Mouse (Mus musculus) granulocyte monocyte progenitor cell, adult 5-6 weeks (primary cell): ENCODE data around the gene Plpp7. TPM values are rescaled to one million over a fixed set of nuclear protein-coding genes. Genes with fewer than 3 reads are reported as not detected.

Experiments used
- ATAC-seq: replicated peaks from 2 replicates; pipeline ENCODE4 v1.8.0; 2016; ENCODE audit warnings: mild to moderate bottlenecking, moderate TSS enrichment, inconsistent platforms; ENCODE audit not compliant: poor library complexity, severe bottlenecking
- total RNA-seq, 2 experiments: library from RNA; stranded (forward) in 1 of 2; stranded (reverse) in 1 of 2; fragments of 200-712, 200-1000 nt in 1 of 2; fragments of >200 nt in 1 of 2; fragmentation: Nextera tagmentation in 1 of 2; gene quantifications; 2 replicates each; pipeline ENCODE4 v1.2.3; 2014 to 2017

The Plpp7 gene
- total RNA-seq, 2 experiments from 2014 or later, result 0.77 TPM; not detected in 1

DNA sequence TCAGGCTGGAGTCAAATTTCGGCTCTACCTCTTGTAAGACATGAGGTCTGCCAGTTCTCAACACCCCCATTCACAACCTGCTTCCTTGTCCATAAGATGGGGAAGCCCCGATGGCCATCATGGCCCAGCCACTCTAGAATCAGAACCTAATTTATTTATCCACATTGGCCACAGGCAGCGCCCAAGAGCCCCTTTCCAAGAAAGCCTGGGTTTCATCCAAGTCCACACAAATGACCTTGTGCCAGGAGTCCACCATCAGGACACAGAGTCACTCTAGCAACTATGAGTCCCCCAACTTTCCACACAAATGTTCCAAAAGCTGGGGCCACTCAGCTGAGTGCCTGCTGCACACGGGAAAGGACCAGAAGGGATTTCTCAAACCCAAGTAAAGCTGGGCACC, 29.3 kb upstream of the Plpp7 start:
- no peak for ATAC-seq

DNA sequence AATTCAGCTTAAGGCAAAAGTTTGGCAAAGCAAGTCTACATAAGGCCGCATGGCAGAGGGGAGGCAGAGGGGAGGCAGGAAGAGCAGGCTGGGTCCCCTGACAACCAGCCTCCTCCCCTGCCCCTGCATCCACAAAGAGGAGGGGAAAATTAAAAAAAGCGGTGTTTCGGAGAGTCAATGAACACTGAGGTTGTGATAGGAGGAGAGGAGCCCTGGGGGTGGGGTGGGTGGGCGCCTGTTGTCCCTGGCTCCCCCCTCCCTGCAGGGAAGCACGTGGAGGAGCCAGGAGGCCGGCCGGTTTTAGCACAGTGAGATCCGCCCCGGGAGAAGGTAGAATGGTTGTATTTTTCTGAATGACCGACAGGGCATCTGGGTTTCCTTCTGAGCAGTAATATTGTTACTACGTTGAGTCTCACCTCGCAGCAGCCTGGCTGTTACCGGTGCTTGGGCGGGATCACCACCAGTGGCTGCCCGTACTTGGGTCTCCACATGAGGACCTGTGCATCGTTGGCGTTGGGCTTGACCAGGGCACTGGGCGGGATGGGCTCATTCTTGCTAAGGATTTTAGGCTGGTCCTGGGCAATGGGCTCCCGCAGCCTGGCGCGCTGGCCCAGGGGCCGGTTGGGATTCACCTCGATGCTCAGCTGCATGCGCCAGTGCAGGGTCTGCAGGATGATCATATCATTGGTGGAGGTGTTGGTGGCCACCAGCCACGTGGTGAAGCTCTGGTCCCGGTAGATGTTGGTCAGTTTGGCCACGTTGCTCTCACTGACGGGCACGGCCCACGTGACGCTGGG, 26.3 kb upstream of the Plpp7 start:
- ATAC-seq, result no peak

DNA sequence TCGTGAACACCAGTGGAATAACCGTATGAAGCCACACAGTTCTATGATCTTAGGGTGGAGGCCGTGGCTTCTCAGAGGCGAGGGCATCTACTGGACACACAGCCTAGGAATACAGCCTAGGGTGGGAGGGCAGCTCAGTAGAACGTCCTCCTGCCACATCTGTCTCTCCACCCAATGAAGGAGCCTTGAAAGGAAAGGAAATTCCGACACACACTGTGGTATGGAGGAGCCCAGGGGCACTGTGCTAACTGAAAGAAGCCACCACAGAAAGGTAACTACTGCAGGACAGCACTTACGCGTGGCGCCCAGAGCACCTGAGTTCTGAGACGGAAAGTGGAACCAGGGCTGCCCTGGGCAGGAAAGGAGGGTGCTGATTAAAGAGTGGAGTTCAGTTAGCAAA, 24.6 kb upstream of the Plpp7 start:
- no peak for ATAC-seq

DNA sequence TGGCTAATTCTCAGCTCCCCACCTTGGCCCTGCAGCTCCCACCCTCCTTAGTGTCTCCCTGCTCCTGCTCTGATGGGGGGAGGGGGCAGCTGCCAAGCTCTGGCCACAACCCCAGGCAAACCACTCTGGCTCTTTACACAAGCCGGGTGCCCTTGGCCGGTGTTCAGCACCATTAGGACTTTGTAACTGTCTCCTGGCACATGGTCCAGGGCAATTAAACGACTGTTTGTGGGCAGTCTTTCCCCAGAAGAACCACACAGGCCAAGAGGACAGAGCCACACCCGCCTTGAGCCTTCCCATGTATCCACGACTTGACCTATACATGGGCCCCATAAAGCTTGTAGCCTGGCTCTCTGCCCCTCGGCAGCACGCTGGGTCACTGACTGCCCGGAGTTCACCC, 20.9 kb upstream of the Plpp7 start:
- ATAC-seq, result no peak

DNA sequence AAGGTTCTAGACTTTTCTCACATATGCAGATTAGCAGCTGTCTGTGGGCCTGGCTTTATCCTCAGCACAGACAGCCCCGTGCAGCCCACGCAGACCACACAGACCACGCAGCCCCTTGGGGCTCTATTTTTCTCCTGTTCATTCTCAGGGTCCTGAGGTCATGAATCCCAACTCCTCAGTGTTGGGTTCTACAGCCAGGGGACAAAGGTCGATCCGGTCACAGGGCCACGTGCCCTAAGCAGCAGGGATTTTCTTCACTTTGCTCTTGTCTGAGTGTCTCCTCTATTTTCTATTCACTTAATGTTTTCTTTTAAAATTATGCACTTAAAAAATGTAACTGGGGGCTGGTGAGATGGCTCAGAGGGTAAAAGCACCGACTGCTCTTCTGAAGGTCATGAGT, 20.0 kb upstream of the Plpp7 start:
- ATAC-seq, result no peak

- ATAC-seq, result no peak
Measured at GRCm38 (mm10) chr2:32077744-32078143, 17.6 kb upstream of the Plpp7 start.

- ATAC-seq, result peak; percentile 64
Measured at GRCm38 (mm10) chr2:32078522-32078921, 16.8 kb upstream of the Plpp7 start.

DNA sequence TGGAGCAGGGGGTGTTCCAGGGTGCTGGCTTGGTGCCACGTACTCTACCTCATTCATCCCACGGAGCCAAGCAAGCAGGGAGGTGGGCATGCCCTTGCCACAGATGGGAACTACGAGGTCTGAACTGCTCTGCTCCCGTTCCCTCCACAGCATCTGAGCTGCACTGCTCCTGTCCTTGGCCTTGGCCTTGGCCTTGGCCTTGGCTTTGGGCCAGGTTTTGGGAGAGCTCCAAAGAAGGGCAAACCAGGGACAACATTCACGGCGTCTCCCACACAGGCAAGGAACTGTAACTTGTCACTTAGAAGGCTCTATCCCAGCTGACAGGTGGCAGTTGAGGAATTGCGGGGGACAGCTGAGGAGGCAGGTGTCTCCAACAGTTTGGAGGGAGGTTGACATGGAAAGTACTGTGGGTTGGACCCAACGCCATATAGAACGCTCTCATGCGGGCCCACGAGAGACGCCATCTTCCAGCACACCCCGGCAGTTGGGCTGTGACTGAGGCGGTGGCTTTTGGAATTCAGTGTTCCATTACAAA, 16.1 kb upstream of the Plpp7 start:
- ATAC-seq, result no peak

DNA sequence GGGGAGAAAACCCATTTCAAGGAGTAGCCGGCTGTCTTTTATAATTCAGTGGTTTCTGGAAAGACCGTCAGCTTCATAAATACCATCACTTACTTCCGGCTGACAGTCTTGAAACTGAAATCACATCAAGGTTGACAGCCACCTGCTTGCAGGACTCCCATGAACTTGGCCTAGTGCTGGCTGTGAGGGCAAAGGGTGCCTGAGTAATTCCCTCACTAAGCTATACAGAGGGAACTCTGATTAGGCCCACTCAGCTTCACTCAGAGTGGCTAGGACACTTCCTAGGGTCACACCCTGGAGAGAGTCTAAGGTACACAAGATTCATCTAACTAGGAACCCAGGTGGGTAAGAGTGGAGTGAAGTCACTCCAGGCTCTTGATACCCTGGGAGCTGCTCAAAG, 14.6 kb upstream of the Plpp7 start:
- no peak for ATAC-seq

DNA sequence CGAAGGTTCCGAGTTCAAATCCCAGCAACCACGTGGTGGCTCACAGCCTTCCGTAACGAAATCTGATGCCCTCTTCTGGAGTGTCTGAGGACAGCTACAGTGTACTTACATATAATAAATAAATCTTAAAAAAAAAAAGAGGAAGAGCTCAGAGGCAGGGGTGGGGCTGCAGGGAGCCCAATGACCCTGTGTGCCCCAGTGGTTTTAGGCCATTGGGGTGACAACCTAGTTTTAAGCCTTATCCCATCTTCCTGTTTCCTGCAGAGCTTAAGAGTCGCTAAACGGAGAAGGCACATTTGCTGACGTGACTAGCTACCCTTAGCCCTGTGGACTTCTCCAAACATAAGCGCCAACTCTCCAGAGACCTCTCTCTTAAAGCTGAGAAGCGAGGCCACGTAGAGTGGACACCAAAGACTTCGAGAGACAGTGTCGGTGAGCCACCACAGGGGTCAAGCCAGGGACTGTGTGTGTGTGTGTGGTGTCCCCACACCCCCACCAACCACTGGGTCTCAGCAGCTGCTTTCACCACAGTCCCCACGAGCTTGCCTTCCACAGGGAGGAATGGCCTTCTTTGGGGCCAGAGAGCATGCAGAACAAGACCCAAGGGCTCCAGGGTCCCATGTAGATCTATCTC, 13.9 kb upstream of the Plpp7 start:
- peak; percentile 56 for ATAC-seq

GRCm38 (mm10) chr2:32082229-32082628, 13.1 kb upstream of the Plpp7 start:
- ATAC-seq, result no peak

DNA sequence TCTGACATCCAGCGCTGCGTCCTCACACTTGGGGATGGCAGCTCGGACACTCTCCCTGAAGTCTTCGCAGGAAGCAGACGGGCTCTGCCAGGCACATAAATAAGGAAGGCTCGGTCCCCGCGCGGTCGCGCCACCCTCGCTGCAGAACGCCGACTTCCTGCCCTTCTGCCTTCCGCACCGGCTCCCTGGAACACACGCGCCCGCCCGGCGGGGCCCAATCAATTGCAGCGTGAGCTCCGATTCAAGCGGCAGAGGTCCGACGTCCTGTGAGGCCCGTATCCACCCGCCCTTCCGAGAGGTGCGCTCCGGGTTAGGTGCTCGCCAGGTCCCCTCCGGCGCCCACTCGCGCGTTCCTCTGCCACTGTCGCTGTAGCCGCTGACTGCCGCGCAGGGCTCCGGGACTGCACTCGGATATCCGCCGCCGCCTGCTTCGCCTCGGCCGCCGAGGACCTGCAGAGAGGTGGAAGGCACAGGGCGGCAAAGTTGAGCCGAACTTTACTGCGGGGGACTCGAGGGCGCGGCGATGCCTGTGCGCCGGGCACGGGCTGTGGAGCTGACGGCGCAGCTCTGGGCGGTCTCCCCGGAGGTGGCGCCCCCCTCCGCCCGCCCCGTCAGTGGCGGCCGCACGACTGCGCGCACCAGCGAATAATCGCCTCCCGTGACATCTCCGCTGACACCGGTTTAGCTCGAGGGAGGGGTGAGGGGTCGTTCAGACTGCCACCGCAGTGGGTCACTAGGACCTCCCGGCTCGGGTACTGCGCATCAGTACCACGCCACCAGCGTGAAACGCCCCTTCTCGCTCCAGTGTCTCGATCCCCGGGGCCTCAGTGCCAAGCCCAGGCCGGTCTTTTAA, 11.9 kb upstream of the Plpp7 start:
- peak; percentile 33 for ATAC-seq

DNA sequence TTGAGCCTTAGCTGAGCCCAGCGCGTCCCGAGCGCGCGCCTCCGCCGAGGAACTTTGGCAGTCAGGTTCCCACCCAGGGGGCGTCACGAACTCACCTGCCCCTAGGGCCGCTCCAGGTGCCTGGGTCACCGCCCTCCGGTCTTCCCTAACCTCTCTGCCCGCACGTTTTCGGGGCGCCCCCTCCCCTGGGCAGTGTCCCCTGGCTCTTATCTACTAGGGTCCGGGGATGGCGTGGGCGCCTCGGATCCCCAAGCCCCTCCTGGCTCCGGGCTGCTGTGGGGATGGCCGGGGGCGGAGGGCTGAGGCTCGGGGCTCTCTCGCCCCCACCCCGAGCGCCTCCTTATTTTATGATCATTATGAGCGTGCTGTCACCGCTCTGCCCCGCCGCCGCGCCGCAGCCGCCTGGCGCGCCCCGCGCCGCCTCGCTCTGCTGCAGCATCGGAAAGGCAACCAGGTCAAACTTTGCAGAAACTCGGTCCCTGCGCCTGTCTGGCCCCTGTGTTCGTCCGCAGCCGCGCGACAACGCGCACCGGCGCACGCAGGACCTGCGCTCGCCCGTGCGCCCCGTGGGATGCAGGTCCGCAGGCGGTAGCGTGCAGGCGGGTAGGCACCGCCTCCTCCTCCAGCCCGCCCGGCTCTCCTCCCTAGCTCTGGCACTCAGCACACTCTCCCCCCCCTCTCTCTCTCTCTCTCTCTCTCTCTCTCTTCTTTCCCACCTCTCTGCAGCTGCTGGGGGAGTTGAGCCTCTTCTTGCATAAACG, 11.0 kb upstream of the Plpp7 start, which contains the start of gene Fam78a:
Fam78a (minus strand) TSS at position 747 of the 761 bp plus-strand sequence.
- peak; percentile 47 for ATAC-seq

DNA sequence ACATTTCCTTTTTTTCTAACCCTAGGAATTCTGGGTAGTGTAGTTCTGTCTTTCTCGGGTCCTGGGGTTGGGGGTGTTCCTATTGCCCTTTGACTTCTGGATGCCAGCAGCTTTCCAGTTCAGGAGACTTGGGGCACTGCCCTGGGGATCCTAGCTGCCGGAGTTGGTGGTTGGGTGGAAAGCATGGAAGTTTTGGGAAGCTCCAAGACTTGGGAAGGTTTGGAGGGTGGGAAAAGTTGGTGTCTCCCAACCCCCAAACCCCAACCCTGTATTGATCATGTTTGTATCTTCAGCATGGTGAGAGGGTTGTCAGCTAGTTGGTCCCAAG, 10.5 kb upstream of the Plpp7 start:
- ATAC-seq, result no peak

DNA sequence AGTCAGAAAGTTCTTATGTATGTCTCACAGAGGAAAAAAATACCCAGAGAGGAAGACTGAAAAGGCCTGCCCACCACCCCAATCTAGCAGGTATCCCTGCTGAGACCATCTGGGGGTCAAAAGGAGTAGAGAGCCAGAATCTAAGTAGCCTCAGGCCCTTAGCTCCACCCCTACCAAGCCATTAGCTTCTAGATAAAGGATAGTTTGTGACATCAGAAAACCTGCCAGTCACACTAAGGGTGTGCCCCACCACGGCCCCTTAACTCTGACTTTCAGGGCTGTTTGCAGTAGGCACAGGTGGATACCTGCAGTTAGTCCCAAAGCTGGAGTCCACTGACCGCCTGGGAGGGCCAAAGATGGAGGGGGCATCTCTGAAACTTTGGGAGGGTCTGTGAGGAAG, 10.1 kb upstream of the Plpp7 start:
- no peak for ATAC-seq

DNA sequence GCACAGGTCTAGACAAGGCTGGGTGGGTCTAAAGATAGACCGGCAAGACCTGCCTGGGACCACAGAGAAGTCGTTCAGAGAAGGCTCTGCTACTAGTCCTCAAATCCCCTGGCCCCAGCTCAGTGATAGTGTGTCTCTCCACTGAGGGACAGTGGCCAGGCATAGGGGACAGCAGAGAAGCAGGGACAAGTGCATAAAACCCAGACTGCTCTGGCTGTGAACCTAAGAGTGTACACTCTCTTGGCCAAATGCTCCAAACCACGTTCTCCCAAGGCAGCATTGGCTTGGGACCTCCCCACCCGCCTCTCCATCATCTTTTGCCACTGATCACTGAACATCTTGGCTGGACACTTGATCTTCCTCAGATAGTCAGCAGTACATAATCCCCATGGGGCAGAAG, 7.7 kb upstream of the Plpp7 start:
- ATAC-seq, result no peak

GRCm38 (mm10) chr2:32088372-32088981, 6.9 kb upstream of the Plpp7 start:
- peak; percentile 12 for ATAC-seq

GRCm38 (mm10) chr2:32089606-32090005, 5.7 kb upstream of the Plpp7 start:
- ATAC-seq, result peak; percentile 78

DNA sequence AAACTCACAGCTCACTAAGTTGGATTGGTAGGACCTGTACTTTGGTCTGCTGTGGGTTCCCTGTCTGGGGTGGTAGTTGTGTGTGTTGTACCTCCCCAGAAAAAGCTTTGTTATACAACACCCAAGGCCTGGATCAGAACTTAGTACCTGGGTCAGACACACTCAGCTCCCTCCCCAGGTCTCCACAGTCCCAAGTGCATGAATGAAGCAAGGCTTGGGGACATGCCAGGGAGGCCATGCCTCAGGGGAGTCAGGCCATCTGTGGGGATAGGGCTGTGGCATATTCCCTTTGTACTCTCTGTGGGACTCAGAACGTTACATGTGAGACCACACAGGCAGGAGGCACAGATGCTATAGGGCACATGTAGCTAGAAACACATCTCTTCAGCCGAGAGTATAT, 5.2 kb upstream of the Plpp7 start:
- no peak for ATAC-seq

GRCm38 (mm10) chr2:32091956-32092355, 3.4 kb upstream of the Plpp7 start:
- no peak for ATAC-seq
